Mouse (Mus musculus) CD4-positive, CD25-positive, alpha-beta regulatory T cell, adult 4 months (primary cell): ENCODE data around the gene Sstr3. TPM values are rescaled to one million over a fixed set of nuclear protein-coding genes. Genes with fewer than 3 reads are reported as not detected.

Source experiments
- ATAC-seq: one replicate; pipeline ENCODE4 v1.8.0; 2017
- polyA plus RNA-seq, 2 experiments: library from polyadenylated mRNA; unstranded; fragments of 100-300 nt; shearing (Covaris generic); gene quantifications; one replicate each; pipeline ENCODE4 v1.2.1; 2017

Gene Sstr3
- polyA plus RNA-seq, 2 experiments from 2014 or later: not detected

DNA sequence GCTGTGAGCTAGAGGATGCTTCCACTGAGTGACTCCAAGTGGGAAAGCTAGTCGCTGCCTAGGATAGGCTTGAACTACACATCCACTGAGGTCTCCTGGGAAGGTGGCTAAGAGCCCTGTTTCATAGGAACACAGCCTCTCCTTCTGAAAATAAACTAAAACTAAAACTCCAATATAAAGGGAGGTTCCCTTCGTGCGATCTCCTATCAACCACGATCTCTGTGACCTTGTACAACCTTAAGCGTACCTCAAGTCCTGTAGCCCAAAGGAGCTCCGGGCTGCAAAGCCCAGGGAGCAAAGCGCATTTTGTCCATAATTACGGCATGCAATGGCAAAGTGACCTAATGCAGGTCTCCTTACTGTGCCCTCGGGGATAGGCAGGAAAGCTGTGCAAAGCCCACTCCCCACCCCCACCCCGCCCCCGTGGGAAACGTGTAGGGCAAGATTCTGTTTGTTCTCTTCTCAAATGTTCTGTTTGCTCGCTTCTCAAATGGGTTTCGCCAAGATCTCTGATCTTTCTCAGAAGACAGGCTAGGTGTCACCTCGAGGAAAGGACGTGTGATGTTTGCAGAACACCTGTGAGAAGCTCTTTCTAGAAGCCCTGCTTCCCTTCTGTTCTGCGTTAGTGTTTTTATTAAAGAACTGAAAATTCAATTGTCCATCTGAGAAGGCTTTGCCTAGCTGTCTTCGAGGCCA, 41.9 kb downstream of the Sstr3 start:
- peak; percentile 60 for ATAC-seq

DNA sequence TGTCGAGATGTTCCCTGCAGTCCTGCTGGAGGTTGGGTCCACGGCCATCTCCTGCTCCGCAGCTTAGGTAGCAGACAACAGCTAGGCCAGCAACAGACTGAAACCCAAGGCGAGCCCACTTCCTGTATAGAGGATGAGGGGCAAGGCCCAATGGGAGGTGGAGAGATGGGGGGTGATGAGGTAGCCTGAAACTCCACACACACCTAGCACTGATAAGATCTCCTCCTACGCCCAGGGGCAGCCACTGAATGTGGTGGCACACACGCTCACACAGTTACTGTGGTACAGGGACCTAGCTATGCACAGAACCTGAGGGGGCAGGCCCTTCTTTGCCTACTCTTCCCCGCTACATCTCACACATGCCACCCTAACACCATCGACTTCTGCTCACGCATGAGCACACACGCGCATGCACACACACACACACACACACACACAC, 49.5 kb downstream of the Sstr3 start, which contains the start of gene Il2rb:
Il2rb (minus strand) TSS at position 304 of the 439 bp plus-strand sequence.
- peak; percentile 81 for ATAC-seq

GRCm38 (mm10) chr15:78493401-78494010, 51.0 kb downstream of the Sstr3 start:
- ATAC-seq: peak; percentile 55

- ATAC-seq: no peak
Measured at GRCm38 (mm10) chr15:78491301-78491700, 53.2 kb downstream of the Sstr3 start.

DNA sequence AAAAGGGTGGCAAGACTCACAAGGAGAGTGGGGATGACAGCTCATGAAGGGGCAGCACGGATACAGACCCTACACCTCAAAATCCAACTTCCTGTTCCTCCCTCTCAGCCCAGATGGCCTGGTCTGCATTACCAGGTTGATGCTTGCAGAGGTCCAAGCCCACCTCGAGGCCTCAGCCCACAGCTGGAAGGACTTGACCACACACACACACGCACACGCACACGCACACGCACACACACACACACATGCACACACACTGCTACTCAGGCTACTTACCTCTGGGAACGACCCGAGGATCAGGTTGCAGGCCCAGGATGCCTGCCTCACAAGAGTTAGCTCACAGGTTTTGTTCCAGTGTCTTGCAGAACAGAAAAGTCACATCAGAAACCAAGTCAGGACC, 54.6 kb downstream of the Sstr3 start:
- no peak for ATAC-seq

GRCm38 (mm10) chr15:78489248-78489647, 55.2 kb downstream of the Sstr3 start:
- ATAC-seq: no peak

- no peak for ATAC-seq
Measured at GRCm38 (mm10) chr15:78487066-78487465, 57.4 kb downstream of the Sstr3 start.

Other genes with a start within 250 kb of the Sstr3 start
- under 1 TPM in 1 of 2 experiments, not detected in 1; 0.12 TPM for gene Csf2rb2, start 239.0 kb downstream of the Sstr3 start, polyA plus RNA-seq
- gene Csf2rb, start 218.9 kb downstream of the Sstr3 start, polyA plus RNA-seq: under 1 TPM; 0.08 to 0.63 TPM
- not detected for gene Tex33, start 148.8 kb downstream of the Sstr3 start, polyA plus RNA-seq
- 1 to 10 TPM; 1.6 to 2.8 TPM for gene Tst, start 138.8 kb downstream of the Sstr3 start, polyA plus RNA-seq
- 1 to 10 TPM; 1.2 to 5.7 TPM for gene Mpst, start 138.3 kb downstream of the Sstr3 start, polyA plus RNA-seq
- 1 to 10 TPM; 5.1 to 5.5 TPM for gene Kctd17, start 116.1 kb downstream of the Sstr3 start, polyA plus RNA-seq
- not detected for gene Tmprss6, start 76.1 kb downstream of the Sstr3 start, polyA plus RNA-seq
- gene Il2rb, start 49.4 kb downstream of the Sstr3 start, polyA plus RNA-seq: 100 to 1,000 TPM; 529 to 771 TPM
- 10 to 100 TPM; 10.2 to 14.3 TPM for gene C1qtnf6, start 13.3 kb downstream of the Sstr3 start, polyA plus RNA-seq
- gene Rac2, start 28.1 kb upstream of the Sstr3 start, polyA plus RNA-seq: 1,000 to 10,000 TPM; 2,983 to 4,093 TPM
- 100 to 1,000 TPM; 299 to 603 TPM for gene Cyth4, start 52.4 kb upstream of the Sstr3 start, polyA plus RNA-seq
- gene Elfn2, start 174.1 kb upstream of the Sstr3 start, polyA plus RNA-seq: under 1 TPM in 1 of 2 experiments, not detected in 1; 0.10 TPM
- 100 to 1,000 TPM in 1 of 2 experiments, 10 to 100 TPM in 1; 61.3 to 136 TPM for gene Mfng, start 228.8 kb upstream of the Sstr3 start, polyA plus RNA-seq